Mouse (Mus musculus) stomach, postnatal 0 days (tissue): ENCODE results near the gene Fut7.

Experiments used
- CTCF ChIP-seq: IDR thresholded peaks from 2 replicates; pipeline ENCODE4 v1.5.1; 2016; ENCODE audit warnings: antibody characterized with exemption, low read depth, mild to moderate bottlenecking, moderate library complexity
- EP300 ChIP-seq: optimal IDR thresholded peaks from 2 replicates; pipeline ENCODE3; 2016; ENCODE audit warnings: antibody characterized with exemption

GRCm38 (mm10) chr2:25373431-25373830, 49.6 kb upstream of the Fut7 start:
- TF ChIP-seq EP300 (no peak), CTCF (no peak)
